Mouse (Mus musculus) bone marrow, adult 2 months (tissue): ENCODE data around the gene Gm9922. TPM values are rescaled to one million over a fixed set of nuclear protein-coding genes. Genes with fewer than 3 reads are reported as not detected.

ENCODE experiments used
- H3K27ac ChIP-seq: fragments of 200-500 bp; 2 replicates; pipeline ENCODE4 v1.5.1; 2012; ENCODE audit warnings: low read depth, mild to moderate bottlenecking, control low read depth, inconsistent platforms, low read length; ENCODE audit not compliant: control insufficient read depth, poor library complexity, insufficient read depth
- H3K4me1 ChIP-seq: fragments of 200-500 bp; 2 replicates; pipeline ENCODE4 v1.6.1; 2011; ENCODE audit warnings: low read length; ENCODE audit not compliant: control insufficient read depth, insufficient read depth
- H3K4me3 ChIP-seq: fragments of 200-500 bp; replicated peaks from 2 replicates; pipeline ENCODE3; 2011; ENCODE audit warnings: mild to moderate bottlenecking, low read depth, low read length, control low read depth; ENCODE audit not compliant: control insufficient read depth
- CTCF ChIP-seq: fragments of 200-500 bp; IDR thresholded peaks from 2 replicates; pipeline ENCODE4 v1.5.1; 2011; ENCODE audit warnings: low read length, control low read depth; ENCODE audit not compliant: control insufficient read depth, insufficient read depth
- POLR2A ChIP-seq: fragments of 200-500 bp; IDR thresholded peaks from 2 replicates; pipeline ENCODE4 v1.6.1; 2011; ENCODE audit warnings: low read depth, mild to moderate bottlenecking, control low read depth, low read length, borderline replicate concordance; ENCODE audit not compliant: control insufficient read depth
- WGBS: fragments of 180-500 bp; shearing (Covaris S2); methylation state at CpG from one replicate; pipeline ENCODE4 v1.1.7; 2018; 5-methylcytosine and 5-hydroxymethylcytosine counted together
- polyA plus RNA-seq: library from polyadenylated mRNA; stranded (reverse); fragments of >200 nt; gene quantifications from 2 replicates; pipeline ENCODE4 v1.2.4, GENCODE M21; 2011; ENCODE audit warnings: low replicate concordance; ENCODE audit not compliant: missing spikeins, insufficient read depth, insufficient read length

Gm9922 gene
- polyA plus RNA-seq, 1 experiment = not detected

DNA sequence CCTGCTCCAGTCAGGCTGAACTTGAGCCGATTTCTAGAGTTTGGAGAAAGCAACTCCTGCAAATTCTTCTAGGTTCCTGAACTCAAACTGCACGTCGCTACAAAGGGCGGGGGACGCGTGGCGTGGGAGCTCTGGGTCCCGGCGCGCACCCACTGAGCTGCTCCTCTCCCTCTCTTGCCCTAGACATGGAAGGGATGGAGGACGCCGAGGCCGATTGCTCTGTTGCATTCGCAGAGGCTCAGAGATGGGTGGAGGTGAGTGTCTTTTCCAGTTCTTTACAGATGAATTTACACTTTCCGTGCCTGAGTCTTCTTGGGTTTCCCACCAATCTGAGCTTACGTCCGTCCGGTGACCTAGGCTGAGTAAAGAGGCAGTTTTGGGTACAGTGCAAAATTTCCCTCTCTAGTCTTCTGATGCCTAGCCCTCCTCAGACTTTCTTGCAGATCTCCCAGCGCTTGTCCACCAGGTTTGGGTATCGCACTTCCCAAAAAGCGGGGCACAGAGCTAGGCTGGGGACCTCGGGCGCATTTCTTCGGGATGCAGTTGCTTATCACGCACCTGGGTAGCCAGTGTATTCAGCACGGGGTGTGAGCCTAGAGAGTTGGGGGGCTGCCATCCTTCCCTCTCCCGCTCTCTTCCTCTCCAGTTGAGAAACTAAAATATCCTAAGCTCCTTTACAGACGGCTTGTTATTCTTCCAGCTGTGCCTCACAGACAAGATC, 518 bp upstream of the Gm9922 start:
- 5% methylated on average over 28 of the region's 28 CpGs for WGBS
- TF ChIP-seq CTCF (no peak), POLR2A (no peak)
- Histone ChIP-seq H3K4me1 (no peaks in the 10 kb centered on the region), H3K27ac (no peak overlapping the region), H3K4me3 (peak overlapping the region; percentile 48)

DNA sequence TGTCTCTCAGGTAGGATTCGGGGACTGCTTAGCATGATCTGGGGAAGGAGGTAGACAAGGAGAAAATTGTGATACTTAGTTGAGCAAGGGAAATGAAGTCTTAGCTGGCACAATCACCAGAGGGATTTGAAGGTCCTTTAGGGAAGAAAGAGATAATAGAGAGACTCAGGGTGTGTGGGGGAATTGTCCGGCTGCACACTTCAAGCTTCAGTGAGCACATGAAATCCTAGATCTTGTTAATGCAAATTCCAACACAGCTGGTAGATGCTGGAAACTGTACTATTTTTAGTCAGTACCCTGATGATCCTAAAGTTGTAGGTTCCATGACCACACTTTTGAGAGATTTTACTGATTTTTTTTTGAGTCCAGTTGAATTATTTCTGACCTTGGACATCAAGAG, 15.2 kb downstream of the Gm9922 start:
- H3K4me3 ChIP-seq = no peak overlapping the region
- WGBS = 79% methylated on average over 2 of the region's 2 CpGs

DNA sequence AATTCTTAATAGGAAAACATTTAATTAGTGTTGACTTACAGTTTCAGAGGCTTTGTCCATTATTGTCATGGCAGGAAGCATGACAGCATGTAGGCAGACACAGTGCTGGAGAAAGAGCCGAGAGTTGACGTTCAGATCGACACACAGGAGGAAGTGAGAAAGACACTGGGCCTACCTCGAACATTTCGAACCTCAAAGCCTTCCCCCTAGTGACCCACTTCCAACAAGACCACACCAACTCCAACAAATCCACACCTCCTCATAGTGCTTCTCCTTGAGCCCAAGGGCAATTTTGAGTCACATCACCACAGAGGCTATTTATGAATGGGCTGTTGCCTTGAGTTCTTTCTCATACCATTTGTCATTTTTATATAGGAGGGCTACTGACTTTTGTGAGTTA, 22.5 kb downstream of the Gm9922 start:
- 64% methylated on average over 5 of the region's 5 CpGs for WGBS
- no peak overlapping the region for H3K27ac ChIP-seq
- no peaks in the 10 kb centered on the region for H3K4me1 ChIP-seq
- TF ChIP-seq CTCF = no peak
- TF ChIP-seq POLR2A = no peak
- no peak overlapping the region for H3K4me3 ChIP-seq

More for the DNA sequence above, 15.2 kb downstream of the Gm9922 start:
- H3K4me1 ChIP-seq = no peaks in the 10 kb centered on the region
- TF ChIP-seq CTCF (no peak), POLR2A (no peak)
- no peak overlapping the region for H3K27ac ChIP-seq

DNA sequence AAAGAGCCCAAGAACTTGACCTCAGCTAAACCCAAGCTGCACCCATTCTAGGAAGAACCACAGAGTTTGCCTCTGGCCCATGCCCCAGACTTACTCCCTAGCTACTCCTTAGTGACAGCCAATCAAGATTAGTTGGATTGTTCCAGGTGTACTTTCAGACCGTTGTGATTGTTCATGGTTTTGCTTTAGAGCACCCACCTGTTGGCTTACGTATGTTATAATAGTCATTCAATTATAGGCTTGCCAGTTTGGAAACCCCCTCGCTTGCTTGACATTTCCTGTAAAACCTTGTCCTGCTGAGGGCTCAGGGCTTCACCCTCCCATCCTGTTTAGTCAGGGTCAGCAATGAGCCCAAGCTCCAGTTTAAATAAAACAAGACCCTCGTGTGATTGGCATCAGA, 25.1 kb downstream of the Gm9922 start:
- TF ChIP-seq CTCF (no peak), POLR2A (no peak)
- Histone ChIP-seq H3K4me3 (no peak overlapping the region), H3K4me1 (no peaks in the 10 kb centered on the region), H3K27ac (no peak overlapping the region)
- 68% methylated on average over 4 of the region's 4 CpGs for WGBS

DNA sequence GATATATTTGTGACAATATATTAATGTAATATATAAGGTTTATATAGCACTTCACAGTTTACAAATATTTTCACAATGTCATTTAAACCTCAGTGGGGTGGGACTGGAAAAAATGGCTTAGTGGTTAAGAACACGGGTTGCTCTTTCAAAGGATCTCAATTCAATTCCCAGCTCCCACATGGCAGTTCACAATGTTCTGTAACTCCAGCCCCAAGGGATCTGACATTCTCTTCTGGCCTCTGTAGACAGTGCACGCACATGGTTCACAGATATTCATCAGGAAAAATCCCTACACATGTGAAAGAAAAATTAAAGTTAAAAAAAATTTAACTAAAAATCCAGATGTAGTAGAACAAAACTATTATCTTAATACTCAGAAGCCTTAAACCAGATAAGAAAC, 41.2 kb downstream of the Gm9922 start:
- Histone ChIP-seq H3K4me3 (no peak overlapping the region), H3K27ac (no peak overlapping the region), H3K4me1 (no peaks in the 10 kb centered on the region)
- TF ChIP-seq CTCF (no peak), POLR2A (no peak)
- 84% methylated on average over 2 of the region's 2 CpGs for WGBS

DNA sequence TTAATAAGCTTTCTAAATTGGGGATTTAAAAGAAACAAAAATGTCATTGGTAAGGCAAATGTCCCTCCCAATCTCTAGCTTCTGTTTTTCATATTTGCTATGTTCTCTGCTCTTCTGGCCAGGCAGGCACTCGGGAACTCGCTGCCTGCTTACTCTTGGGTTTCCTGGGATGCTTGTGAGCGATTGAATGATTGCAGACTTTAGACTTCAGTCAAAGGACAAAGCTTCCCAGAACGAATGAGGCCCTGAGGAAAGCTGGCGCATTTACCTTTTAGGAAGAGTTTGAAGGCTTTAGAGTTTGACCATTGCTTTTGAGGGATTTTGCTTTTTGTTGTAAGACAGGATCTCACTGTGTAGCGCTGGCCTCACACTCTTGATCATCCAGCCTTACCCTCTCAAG, 41.9 kb downstream of the Gm9922 start:
- no peak overlapping the region for H3K27ac ChIP-seq
- H3K4me3 ChIP-seq = no peak overlapping the region
- H3K4me1 ChIP-seq = no peaks in the 10 kb centered on the region
- TF ChIP-seq POLR2A (no peak), CTCF (no peak)
- WGBS = 89% methylated on average over 6 of the region's 6 CpGs

Other genes starting within 250 kb of the Gm9922 start
- gene Tbc1d4, start 120.6 kb downstream of the Gm9922 start, polyA plus RNA-seq = 3.0 and 3.4 TPM in 2 replicates
- gene Commd6, start 89.1 kb downstream of the Gm9922 start, polyA plus RNA-seq = 18.5 and 34.5 TPM in 2 replicates
- 15.0 and 24.7 TPM in 2 replicates for gene Uchl3, start 75.8 kb downstream of the Gm9922 start, polyA plus RNA-seq
- 2.7 and 5.1 TPM in 2 replicates for gene Lmo7, start 143 bp upstream of the Gm9922 start, polyA plus RNA-seq